Mouse (Mus musculus) frontal cortex, postnatal 10 days (tissue): ENCODE data around the gene Rergl.

ENCODE experiments used
- DNase-seq, 2 experiments: peaks; one replicate each; pipeline ENCODE4 v3.0.0; 2022; ENCODE audit warnings: low spot score in 2 of 2, mixed read lengths in 1 of 2

The Rergl gene

GRCm38 (mm10) chr6:139501876-139502275 is at the start of gene Rergl:
TSS of gene Rergl (minus strand) at chr6:139501976.
- DNase-seq, result no peak

GRCm38 (mm10) chr6:139538469-139538868 is 36.7 kb upstream of the Rergl start:
- no peak for DNase-seq

- DNase-seq, result no peak
These were observed 23.6 kb upstream of the Rergl start for GRCm38 (mm10) chr6:139525406-139525805.

GRCm38 (mm10) chr6:139524288-139524687 is 22.5 kb upstream of the Rergl start:
- DNase-seq, result no peak

GRCm38 (mm10) chr6:139514938-139515510 is 13.2 kb upstream of the Rergl start:
- no peak for DNase-seq

- no peak for DNase-seq
These were observed 22.0 kb downstream of the Rergl start for GRCm38 (mm10) chr6:139479730-139480129.

GRCm38 (mm10) chr6:139464980-139465379 is 36.8 kb downstream of the Rergl start:
- DNase-seq, result no peak

- DNase-seq, result no peak
These were observed 37.5 kb downstream of the Rergl start for GRCm38 (mm10) chr6:139464292-139464691.

GRCm38 (mm10) chr6:139461094-139461493 is 40.7 kb downstream of the Rergl start:
- no peak for DNase-seq

- no peak for DNase-seq
These were observed 41.3 kb downstream of the Rergl start for GRCm38 (mm10) chr6:139460470-139460869.

- DNase-seq, result no peak
These were observed 57.8 kb downstream of the Rergl start for GRCm38 (mm10) chr6:139443999-139444398.
